Mouse (Mus musculus): Measurements from ENCODE around the gene 1600002K03Rik.

Gene 1600002K03Rik

GRCm38 (mm10) chr10:80153713-80154112, 19.0 kb upstream of the 1600002K03Rik start:
- WGBS, result 69% methylated on average over 19 of the region's 19 CpGs

GRCm38 (mm10) chr10:80154384-80154783, 18.4 kb upstream of the 1600002K03Rik start:
- 64% methylated on average over 7 of the region's 7 CpGs for WGBS

- 31% methylated on average over 1 of the region's 1 CpGs for WGBS
Observed at GRCm38 (mm10) chr10:80155277-80155676, 17.5 kb upstream of the 1600002K03Rik start.

- WGBS, result 52% methylated on average over 29 of the region's 29 CpGs
Observed at GRCm38 (mm10) chr10:80156002-80156751, 16.6 kb upstream of the 1600002K03Rik start.

- 27% methylated on average over 7 of the region's 7 CpGs for WGBS
Observed at GRCm38 (mm10) chr10:80156752-80157053, 16.0 kb upstream of the 1600002K03Rik start.

GRCm38 (mm10) chr10:80157141-80157929, 15.4 kb upstream of the 1600002K03Rik start:
- WGBS, result 27% methylated on average over 15 of the region's 15 CpGs

- 8% methylated on average over 18 of the region's 18 CpGs for WGBS
Observed at GRCm38 (mm10) chr10:80158307-80158986, 14.3 kb upstream of the 1600002K03Rik start.

- 9% methylated on average over 12 of the region's 12 CpGs for WGBS
Observed at GRCm38 (mm10) chr10:80159021-80159560, 13.7 kb upstream of the 1600002K03Rik start.

- under 1% methylated on average over 55 of the region's 55 CpGs for WGBS
Observed at GRCm38 (mm10) chr10:80159561-80160454, 12.9 kb upstream of the 1600002K03Rik start.

- WGBS, result 5% methylated on average over 33 of the region's 33 CpGs
Observed at GRCm38 (mm10) chr10:80160455-80161371, 12.0 kb upstream of the 1600002K03Rik start.

GRCm38 (mm10) chr10:80161522-80162242, 11.1 kb upstream of the 1600002K03Rik start:
- WGBS, result 27% methylated on average over 7 of the region's 7 CpGs

- WGBS, result 82% methylated on average over 3 of the region's 3 CpGs
Observed at GRCm38 (mm10) chr10:80162243-80162608, 10.5 kb upstream of the 1600002K03Rik start.

GRCm38 (mm10) chr10:80162716-80163299, 9.9 kb upstream of the 1600002K03Rik start:
- 82% methylated on average over 6 of the region's 6 CpGs for WGBS

- 56% methylated on average over 8 of the region's 8 CpGs for WGBS
Observed at GRCm38 (mm10) chr10:80163721-80164120, 9.0 kb upstream of the 1600002K03Rik start.

- WGBS, result 8% methylated on average over 44 of the region's 44 CpGs
Observed at GRCm38 (mm10) chr10:80164161-80164997, 8.4 kb upstream of the 1600002K03Rik start.

GRCm38 (mm10) chr10:80164998-80165344, 7.8 kb upstream of the 1600002K03Rik start:
- under 1% methylated on average over 17 of the region's 17 CpGs for WGBS

GRCm38 (mm10) chr10:80165392-80166128, 7.2 kb upstream of the 1600002K03Rik start, which contains the start of gene Cirbp:
Cirbp (plus strand) TSS chr10:80165985.
- 11% methylated on average over 20 of the region's 20 CpGs for WGBS
